Mouse (Mus musculus): ENCODE data around the gene Plcl1. TPM values are rescaled to one million over a fixed set of nuclear protein-coding genes. Genes with fewer than 3 reads are reported as not detected.
A peak's percentile ranks its signal among the peaks of the same experiment; 100 is the strongest.

Plcl1 gene
- polyA plus RNA-seq, 1 experiment: 8.2 TPM

DNA sequence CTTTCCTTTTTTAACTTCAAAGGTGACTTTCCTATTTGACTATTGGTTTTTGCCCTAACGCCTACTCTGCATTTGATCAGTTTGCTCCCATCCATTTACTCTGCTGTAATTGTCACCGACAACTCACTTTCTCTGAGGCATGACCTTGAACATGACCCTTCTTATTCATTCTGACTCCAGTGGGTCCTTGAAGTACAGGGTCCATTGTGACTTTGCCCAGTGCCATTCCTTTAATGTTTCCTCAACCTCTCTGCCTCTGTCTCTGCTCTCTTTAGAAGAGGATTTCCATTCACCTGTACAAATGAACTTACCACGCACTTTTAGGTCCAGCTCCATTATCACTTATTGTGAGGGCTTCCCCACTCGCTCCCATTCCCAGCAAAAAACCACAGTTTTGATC, 199.7 kb downstream of the Plcl1 start:
- DNase-seq (ENCODE audit: extremely low spot score in 1 of 2, low spot score in 1 of 2): no peak

GRCm38 (mm10) chr1:55605956-55606355, 200.2 kb downstream of the Plcl1 start:
- no peak for DNase-seq (ENCODE audit: extremely low spot score in 1 of 2, low spot score in 1 of 2)

GRCm38 (mm10) chr1:55606405-55606804, 200.7 kb downstream of the Plcl1 start:
- DNase-seq (ENCODE audit: extremely low spot score in 1 of 2, low spot score in 1 of 2): no peak

GRCm38 (mm10) chr1:55612759-55613328, 207.1 kb downstream of the Plcl1 start:
- no peak for DNase-seq (ENCODE audit: extremely low spot score in 1 of 2, low spot score in 1 of 2)

DNA sequence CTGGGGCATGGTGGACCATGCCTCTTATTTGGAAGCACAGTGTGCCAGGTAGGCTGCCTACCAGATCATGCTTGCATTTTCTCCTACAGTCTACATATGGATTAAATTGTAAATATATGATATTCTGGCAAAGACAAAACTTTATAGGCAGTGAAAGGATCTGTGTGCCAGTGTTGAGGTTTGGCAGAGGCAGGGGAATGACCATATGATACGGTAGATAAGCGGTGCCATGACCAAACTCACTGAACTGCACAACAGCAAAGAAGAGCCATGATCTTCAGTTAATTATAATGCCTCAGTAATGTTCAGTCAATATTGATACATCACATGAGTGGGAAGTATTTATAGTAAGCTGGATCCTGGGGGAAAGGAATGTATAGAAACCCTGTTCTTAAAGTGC, 212.1 kb downstream of the Plcl1 start:
- no peak for DNase-seq (ENCODE audit: extremely low spot score in 1 of 2, low spot score in 1 of 2)

DNA sequence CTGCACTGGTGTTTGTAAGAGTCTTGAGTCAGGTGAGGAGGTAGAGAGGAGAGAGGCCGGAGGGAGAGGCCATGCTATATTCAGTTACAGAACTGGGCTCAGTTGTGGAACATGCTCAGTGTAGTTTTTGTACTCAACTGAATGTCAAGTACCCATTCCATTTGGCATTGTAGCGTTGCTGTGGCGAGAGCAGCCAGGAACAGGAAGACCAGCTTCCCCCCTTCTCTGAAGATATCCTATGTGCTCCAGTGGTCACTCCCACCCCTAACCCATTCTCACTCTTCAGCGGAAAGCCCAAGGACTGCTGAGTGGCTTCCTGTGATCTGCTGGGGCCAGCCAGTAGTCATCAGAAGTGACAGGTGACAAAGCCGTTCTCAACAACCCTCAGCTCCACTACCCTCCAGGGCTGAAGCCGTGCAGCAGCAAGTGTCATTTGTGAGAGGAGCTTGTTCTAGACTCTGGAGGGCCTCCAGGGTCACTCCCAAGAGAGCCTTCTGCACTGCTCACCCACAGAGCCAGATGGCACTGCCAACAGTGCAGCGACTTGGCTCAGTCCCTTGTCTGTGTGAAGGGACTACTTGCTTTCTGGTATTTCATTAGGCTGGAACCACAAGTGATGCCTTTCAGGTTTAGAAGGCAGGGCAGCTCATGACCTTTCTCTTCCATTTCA, 213.0 kb downstream of the Plcl1 start:
- DNase-seq (ENCODE audit: extremely low spot score in 1 of 2, low spot score in 1 of 2): peak in 1 of 2 experiments; percentile 32

DNA sequence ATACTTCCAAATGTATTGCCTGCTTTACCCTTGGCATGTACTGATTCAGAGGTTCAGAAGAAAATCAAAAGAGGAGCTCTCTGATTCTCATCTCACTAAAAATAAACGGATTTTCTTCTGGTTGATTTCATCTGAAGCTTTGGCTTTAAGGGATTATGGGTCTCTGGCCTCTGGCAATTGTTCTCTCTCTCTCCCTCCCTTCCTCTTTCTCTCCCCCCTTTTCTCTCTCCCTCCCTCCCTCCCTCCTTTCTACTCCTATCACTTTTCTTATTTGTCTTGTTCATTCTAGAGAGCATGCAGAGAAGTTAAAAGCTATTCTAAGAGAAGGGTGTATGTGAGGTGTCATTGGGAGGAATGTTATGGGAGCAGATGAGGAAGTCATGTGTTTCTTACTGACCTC, 225.8 kb downstream of the Plcl1 start:
- DNase-seq (ENCODE audit: extremely low spot score in 1 of 2, low spot score in 1 of 2): no peak

DNA sequence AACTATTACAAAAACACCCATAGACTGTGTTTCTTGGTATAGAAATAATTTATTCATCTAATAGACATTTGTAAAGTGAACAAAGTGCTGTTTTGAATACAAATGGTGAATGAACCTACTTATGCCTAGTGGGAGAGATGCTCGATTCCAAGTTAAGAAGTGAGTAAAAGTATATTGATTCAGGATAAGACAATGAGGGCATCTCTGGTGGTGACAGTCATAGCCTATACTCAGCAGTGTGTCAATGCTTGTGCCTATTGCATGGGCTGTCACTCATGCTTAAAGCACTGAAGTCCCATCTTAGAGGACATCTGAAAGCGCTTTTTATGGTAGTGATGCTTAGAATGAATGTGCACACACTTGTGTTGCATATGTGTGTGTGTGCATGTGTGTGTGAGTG, 226.3 kb downstream of the Plcl1 start:
- no peak for DNase-seq (ENCODE audit: extremely low spot score in 1 of 2, low spot score in 1 of 2)

DNA sequence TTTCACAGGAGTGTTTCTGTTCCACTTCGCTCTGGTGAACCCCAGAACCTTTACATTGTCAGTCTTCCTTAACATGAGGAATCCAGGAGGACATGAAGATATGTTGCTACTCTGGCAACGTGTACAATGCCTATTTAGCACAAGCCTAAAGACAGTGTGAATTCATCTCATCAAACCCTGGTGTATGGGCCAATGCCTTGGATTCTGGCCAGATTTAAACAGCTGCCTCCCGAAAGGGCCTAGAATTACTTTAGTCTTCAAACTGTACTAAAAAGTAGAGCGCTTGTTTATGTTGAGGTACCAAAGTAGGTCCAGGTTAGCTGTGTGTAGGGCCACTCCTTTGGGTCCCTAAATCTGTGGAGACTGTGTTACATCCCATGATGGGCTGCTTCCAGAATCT, 227.6 kb downstream of the Plcl1 start:
- DNase-seq (ENCODE audit: extremely low spot score in 1 of 2, low spot score in 1 of 2): no peak

DNA sequence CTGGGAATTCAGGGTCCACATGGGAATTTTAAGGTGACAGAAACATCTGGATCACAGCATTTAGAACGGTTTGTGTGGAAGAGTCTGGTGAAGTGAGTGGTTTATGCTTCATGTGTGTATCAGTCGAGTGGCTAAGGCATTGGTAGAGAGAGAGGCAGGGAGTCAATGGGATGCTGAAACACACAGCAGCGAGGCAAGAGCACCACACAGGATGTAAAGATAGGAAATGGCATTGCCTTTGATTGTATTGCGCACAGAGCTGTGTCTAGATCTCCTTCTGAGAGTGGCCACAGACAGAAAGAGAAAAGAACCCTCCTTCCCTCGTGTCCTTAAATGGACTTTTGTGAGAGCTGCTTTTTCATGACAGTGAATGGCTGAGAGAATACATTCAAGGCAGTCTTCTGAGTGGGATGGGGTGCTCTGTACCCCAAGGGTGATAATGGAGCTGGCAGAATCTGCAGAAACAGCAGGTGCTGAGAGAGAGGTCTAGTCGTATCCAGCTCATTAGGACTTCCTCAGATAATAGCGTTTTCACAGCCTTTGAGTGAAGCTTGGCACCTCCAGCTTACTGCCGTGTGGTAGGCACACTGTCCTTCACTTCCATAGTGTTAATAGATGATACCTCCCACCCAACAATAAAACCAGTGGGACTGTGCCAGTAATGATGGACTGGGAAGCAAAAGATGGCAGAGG, 253.9 kb downstream of the Plcl1 start:
- no peak for DNase-seq (ENCODE audit: extremely low spot score in 1 of 2, low spot score in 1 of 2)

GRCm38 (mm10) chr1:55661381-55661780, 255.7 kb downstream of the Plcl1 start:
- DNase-seq (ENCODE audit: extremely low spot score in 1 of 2, low spot score in 1 of 2): no peak

DNA sequence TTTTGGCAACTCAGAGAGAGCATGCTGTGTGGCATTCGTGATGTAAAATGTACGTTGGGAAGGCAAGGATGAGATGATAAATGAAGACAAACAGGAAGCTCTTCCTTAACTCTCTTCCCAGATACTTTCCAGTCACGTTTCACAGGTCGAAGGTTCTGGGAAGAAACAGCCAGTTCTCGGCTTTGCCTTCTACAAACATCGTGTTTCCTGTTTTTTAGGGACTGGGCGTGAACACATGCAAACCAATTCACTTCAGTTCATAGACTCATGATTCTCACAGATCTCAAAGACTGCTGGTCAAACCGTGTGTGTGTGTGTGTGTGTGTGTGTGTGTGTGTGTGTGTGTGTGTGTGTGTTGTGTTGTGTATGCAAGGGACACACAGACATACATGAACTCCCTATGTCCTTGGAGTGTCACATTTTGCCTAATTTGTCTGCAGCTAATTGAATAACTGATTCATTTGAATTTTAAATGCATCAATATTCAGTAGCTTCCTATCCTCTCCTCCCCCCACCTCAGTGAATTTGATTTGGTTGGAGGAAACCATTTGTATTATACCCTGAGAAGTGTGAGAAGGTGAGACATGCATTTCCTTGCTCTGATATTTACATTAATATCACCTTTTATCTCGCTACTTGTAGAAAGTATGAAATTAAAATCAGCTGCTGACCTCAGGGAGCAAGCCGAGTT, 259.6 kb downstream of the Plcl1 start:
- no peak for DNase-seq (ENCODE audit: extremely low spot score in 1 of 2, low spot score in 1 of 2)

GRCm38 (mm10) chr1:55665828-55666673, 260.3 kb downstream of the Plcl1 start:
- peak in 1 of 2 experiments; percentile 59 for DNase-seq (ENCODE audit: extremely low spot score in 1 of 2, low spot score in 1 of 2)

DNA sequence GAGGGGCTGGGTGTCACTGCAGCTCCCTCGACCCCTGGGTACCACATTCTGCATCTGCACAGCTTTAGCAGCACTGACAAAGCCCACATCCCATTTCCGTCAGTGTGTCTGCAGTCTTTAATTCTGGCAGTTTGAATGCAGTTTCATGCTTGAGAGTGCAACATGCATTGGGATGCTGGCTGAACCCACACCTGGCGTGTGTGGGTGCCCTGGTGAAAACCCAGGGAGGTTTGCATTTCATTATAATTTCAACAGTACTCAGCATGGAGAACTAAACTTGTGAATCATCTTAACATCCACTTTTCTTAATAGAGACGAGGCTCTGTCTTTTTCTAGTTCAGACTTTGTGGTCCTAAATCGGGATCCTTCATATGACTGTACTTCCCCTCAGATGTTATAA, 261.1 kb downstream of the Plcl1 start:
- DNase-seq (ENCODE audit: extremely low spot score in 1 of 2, low spot score in 1 of 2): peak in 1 of 2 experiments; percentile 32

GRCm38 (mm10) chr1:55668622-55669237, 263.0 kb downstream of the Plcl1 start:
- no peak for DNase-seq (ENCODE audit: extremely low spot score in 1 of 2, low spot score in 1 of 2)

- DNase-seq (ENCODE audit: extremely low spot score in 1 of 2, low spot score in 1 of 2): no peak
These were observed 277.0 kb downstream of the Plcl1 start for GRCm38 (mm10) chr1:55682676-55683075.

- DNase-seq (ENCODE audit: extremely low spot score in 1 of 2, low spot score in 1 of 2): no peak
These were observed 280.5 kb downstream of the Plcl1 start for GRCm38 (mm10) chr1:55686261-55686660.

DNA sequence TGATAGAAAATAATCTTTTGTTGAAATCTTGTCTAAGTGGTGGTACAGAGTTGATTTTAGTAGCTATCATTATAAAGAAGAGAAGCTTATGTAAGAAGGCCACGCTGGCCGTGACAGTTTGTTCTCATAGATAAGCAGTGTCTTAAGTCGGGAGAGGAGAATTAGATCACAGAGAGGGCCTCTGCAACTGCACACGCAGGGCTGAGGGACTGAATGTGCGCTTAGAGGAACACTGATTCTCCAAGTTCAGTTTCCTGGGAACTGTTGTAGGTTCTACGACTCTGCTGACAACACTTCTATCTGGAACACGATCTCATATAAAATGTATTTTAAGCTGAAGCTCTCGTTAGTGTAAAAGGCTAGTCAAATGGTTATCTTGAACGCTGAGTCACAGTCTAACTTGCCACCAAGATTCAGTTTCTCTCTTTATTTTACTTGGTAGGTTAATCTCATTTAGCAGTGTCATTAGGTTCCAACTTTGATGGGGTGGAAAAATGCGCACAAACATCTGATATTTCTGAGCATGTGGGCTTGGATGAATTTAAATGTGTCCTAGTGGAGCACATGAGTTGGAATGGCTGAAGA, 288.0 kb downstream of the Plcl1 start:
- peak in 1 of 2 experiments; percentile 8 for DNase-seq (ENCODE audit: extremely low spot score in 1 of 2, low spot score in 1 of 2)

DNA sequence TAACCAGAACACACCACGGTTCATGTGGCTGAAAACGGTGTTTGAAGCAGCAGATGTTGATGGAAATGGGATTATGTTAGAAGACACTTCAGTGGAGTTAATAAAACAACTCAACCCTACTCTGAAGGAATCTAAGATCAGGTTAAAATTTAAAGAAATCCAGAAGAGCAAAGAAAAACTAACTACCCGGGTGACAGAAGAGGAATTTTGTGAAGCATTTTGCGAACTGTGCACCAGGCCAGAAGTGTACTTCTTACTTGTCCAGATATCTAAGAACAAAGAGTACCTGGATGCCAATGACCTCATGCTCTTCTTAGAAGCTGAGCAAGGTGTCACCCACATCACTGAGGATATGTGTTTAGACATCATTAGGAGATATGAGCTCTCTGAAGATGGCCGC, 290.5 kb downstream of the Plcl1 start:
- no peak for DNase-seq (ENCODE audit: extremely low spot score in 1 of 2, low spot score in 1 of 2)
